Mouse (Mus musculus) yolk sac, embryonic 10.5 days (tissue): ENCODE data around the gene St3gal5.
"Not testable (repeated sequence)": the region's sequence is repeated elsewhere in the genome, so short reads cannot be mapped to it uniquely, and the experiment has no call there.

ENCODE experiments used
- DNase-seq: peaks from one replicate; pipeline ENCODE4 v3.0.0-alpha.2; 2017; ENCODE audit warnings: low spot score

The St3gal5 gene

GRCm38 (mm10) chr6:72134850-72135515, 37.6 kb downstream of the St3gal5 start:
- no peak for DNase-seq

- no peak for DNase-seq
Measured at GRCm38 (mm10) chr6:72136016-72136415, 38.6 kb downstream of the St3gal5 start.

- DNase-seq = no peak
Measured at GRCm38 (mm10) chr6:72136543-72136942, 39.2 kb downstream of the St3gal5 start.

- no peak for DNase-seq
Measured at GRCm38 (mm10) chr6:72139508-72140193, 42.3 kb downstream of the St3gal5 start.

GRCm38 (mm10) chr6:72140371-72140770, 43.0 kb downstream of the St3gal5 start:
- no peak for DNase-seq

- no peak for DNase-seq
Measured at GRCm38 (mm10) chr6:72141191-72141590, 43.8 kb downstream of the St3gal5 start.

GRCm38 (mm10) chr6:72142561-72142960, 45.2 kb downstream of the St3gal5 start:
- no peak for DNase-seq

- DNase-seq = no peak
Measured at GRCm38 (mm10) chr6:72144353-72144752, 47.0 kb downstream of the St3gal5 start.

- DNase-seq = no peak
Measured at GRCm38 (mm10) chr6:72146803-72147202, 49.4 kb downstream of the St3gal5 start.

- DNase-seq = no peak
Measured at GRCm38 (mm10) chr6:72148721-72149120, 51.3 kb downstream of the St3gal5 start.

GRCm38 (mm10) chr6:72149797-72150196, 52.4 kb downstream of the St3gal5 start:
- DNase-seq = no peak

- DNase-seq = no peak
Measured at GRCm38 (mm10) chr6:72152707-72153106, 55.3 kb downstream of the St3gal5 start.

- no peak for DNase-seq
Measured at GRCm38 (mm10) chr6:72153455-72153854, 56.1 kb downstream of the St3gal5 start.

GRCm38 (mm10) chr6:72154008-72154407, 56.6 kb downstream of the St3gal5 start:
- DNase-seq = not testable (repeated sequence)

- DNase-seq = no peak
Measured at GRCm38 (mm10) chr6:72154938-72155531, 57.6 kb downstream of the St3gal5 start.

GRCm38 (mm10) chr6:72155649-72156048, 58.3 kb downstream of the St3gal5 start:
- no peak for DNase-seq

- DNase-seq = no peak
Measured at GRCm38 (mm10) chr6:72158966-72159764, 61.8 kb downstream of the St3gal5 start.

- no peak for DNase-seq
Measured at GRCm38 (mm10) chr6:72159861-72160395, 62.5 kb downstream of the St3gal5 start.

- DNase-seq = no peak
Measured at GRCm38 (mm10) chr6:72160991-72161390, 63.6 kb downstream of the St3gal5 start.

GRCm38 (mm10) chr6:72161751-72162150, 64.4 kb downstream of the St3gal5 start:
- DNase-seq = no peak

GRCm38 (mm10) chr6:72162155-72162890, 64.9 kb downstream of the St3gal5 start:
- DNase-seq = peak; percentile 75
